Mouse (Mus musculus): ENCODE measurements at regions not wholly inside any gene's neighbourhood (a gene's known extent, or its start where the extent isn't known, plus 50 kb on each side); places are given as distances from the start of the nearest gene placed in this dataset.

- H3K9ac ChIP-seq (ENCODE audit: low read depth, poor library complexity, severe bottlenecking), result no peak overlapping the region
- H3K27me3 ChIP-seq (ENCODE audit: control insufficient read depth, insufficient read depth, low read length, poor library complexity, severe bottlenecking), result no peaks in the 10 kb centered on the region
- no peaks in the 10 kb centered on the region for H3K9me3 ChIP-seq (replicated peaks; ENCODE audit: control insufficient read depth, insufficient read depth, low read length, poor library complexity, severe bottlenecking)
- H3K4me3 ChIP-seq (ENCODE audit: low read depth, low read length), result no peak overlapping the region
- H3K27ac ChIP-seq (ENCODE audit: insufficient read depth, low read length), result no peak overlapping the region
- no peaks in the 10 kb centered on the region for H3K36me3 ChIP-seq (ENCODE audit: control insufficient read depth, insufficient read depth, low read length, poor library complexity, severe bottlenecking)
- no peak for TF ChIP-seq POLR2A (IDR thresholded peaks at IDR 0.05; ENCODE audit: insufficient read depth, low read length)
- no peak for TF ChIP-seq CTCF (IDR thresholded peaks at IDR 0.05; ENCODE audit: low read depth, low read length)
- TF ChIP-seq EP300 (IDR thresholded peaks at IDR 0.05; ENCODE audit: insufficient read depth, low read depth, low read length), result no peak
- no peaks in the 10 kb centered on the region for H3K4me1 ChIP-seq (ENCODE audit: control insufficient read depth, insufficient read depth, low read length)
Measured at GRCm38 (mm10) chr14:105380101-105380500, 121.7 kb downstream of the Ndfip2 start.

- no peaks in the 10 kb centered on the region for H3K27me3 ChIP-seq (ENCODE audit: control insufficient read depth, insufficient read depth, low read length, poor library complexity, severe bottlenecking)
- no peak overlapping the region for H3K9ac ChIP-seq (ENCODE audit: low read depth, poor library complexity, severe bottlenecking)
- no peaks in the 10 kb centered on the region for H3K36me3 ChIP-seq (ENCODE audit: control insufficient read depth, insufficient read depth, low read length, poor library complexity, severe bottlenecking)
- TF ChIP-seq EP300 (IDR thresholded peaks at IDR 0.05; ENCODE audit: insufficient read depth, low read depth, low read length) (no peak), CTCF (IDR thresholded peaks at IDR 0.05; ENCODE audit: low read depth, low read length) (no peak), POLR2A (IDR thresholded peaks at IDR 0.05; ENCODE audit: insufficient read depth, low read length) (no peak)
- no peaks in the 10 kb centered on the region for H3K4me1 ChIP-seq (ENCODE audit: control insufficient read depth, insufficient read depth, low read length)
- no peak overlapping the region for H3K4me3 ChIP-seq (ENCODE audit: low read depth, low read length)
- H3K9me3 ChIP-seq (replicated peaks; ENCODE audit: control insufficient read depth, insufficient read depth, low read length, poor library complexity, severe bottlenecking), result no peaks in the 10 kb centered on the region
- H3K27ac ChIP-seq (ENCODE audit: insufficient read depth, low read length), result no peak overlapping the region
Measured at GRCm38 (mm10) chr14:105377770-105378169, 119.4 kb downstream of the Ndfip2 start.

DNA sequence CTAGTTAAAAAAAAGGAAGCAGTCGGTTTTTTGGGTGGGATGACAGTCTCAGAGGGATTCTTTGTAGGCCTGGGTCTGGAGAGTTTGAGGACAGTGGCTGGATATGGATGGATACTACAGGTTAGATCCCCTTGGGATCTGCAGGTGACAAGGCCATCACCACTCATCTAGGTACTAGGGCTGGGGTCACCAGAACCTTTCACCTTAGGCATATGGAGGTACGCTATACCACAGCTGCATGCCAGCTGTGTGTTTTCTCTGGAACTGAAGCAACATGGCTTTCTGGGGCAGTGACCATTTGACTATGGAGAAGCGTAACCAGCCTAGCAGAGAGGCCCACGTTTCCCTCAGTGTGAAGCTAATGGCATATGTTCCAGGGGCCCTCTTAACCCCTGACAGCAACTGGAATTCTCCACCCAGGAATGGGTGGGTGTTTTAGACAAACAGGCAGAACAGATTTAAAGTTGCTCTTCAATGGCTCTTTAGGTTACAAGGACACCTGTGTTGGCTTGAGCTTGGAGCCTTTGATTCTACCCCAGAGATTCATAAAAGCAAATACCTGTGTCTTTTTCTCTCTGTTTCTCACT lies 118.8 kb downstream of the Ndfip2 start:
- H3K27me3 ChIP-seq (ENCODE audit: control insufficient read depth, insufficient read depth, low read length, poor library complexity, severe bottlenecking), result no peaks in the 10 kb centered on the region
- no peak overlapping the region for H3K9ac ChIP-seq (ENCODE audit: low read depth, poor library complexity, severe bottlenecking)
- no peak overlapping the region for H3K4me3 ChIP-seq (ENCODE audit: low read depth, low read length)
- TF ChIP-seq POLR2A (IDR thresholded peaks at IDR 0.05; ENCODE audit: insufficient read depth, low read length), result no peak
- no peaks in the 10 kb centered on the region for H3K9me3 ChIP-seq (replicated peaks; ENCODE audit: control insufficient read depth, insufficient read depth, low read length, poor library complexity, severe bottlenecking)
- no peaks in the 10 kb centered on the region for H3K36me3 ChIP-seq (ENCODE audit: control insufficient read depth, insufficient read depth, low read length, poor library complexity, severe bottlenecking)
- H3K27ac ChIP-seq (ENCODE audit: insufficient read depth, low read length), result no peak overlapping the region
- no peaks in the 10 kb centered on the region for H3K4me1 ChIP-seq (ENCODE audit: control insufficient read depth, insufficient read depth, low read length)

- TF ChIP-seq POLR2A (IDR thresholded peaks at IDR 0.05; ENCODE audit: insufficient read depth, low read length) (no peak), CTCF (IDR thresholded peaks at IDR 0.05; ENCODE audit: low read depth, low read length) (no peak)
- H3K27me3 ChIP-seq (ENCODE audit: control insufficient read depth, insufficient read depth, low read length, poor library complexity, severe bottlenecking), result no peaks in the 10 kb centered on the region
Measured at GRCm38 (mm10) chr14:105369637-105370435, 111.5 kb downstream of the Ndfip2 start.

GRCm38 (mm10) chr14:105360530-105360929 lies 102.2 kb downstream of the Ndfip2 start:
- Histone ChIP-seq H3K36me3 (ENCODE audit: control insufficient read depth, insufficient read depth, low read length, poor library complexity, severe bottlenecking) (no peaks in the 10 kb centered on the region), H3K27ac (ENCODE audit: insufficient read depth, low read length) (no peak overlapping the region), H3K4me3 (ENCODE audit: low read depth, low read length) (no peak overlapping the region), H3K4me1 (ENCODE audit: control insufficient read depth, insufficient read depth, low read length) (no peaks in the 10 kb centered on the region), H3K9ac (ENCODE audit: low read depth, poor library complexity, severe bottlenecking) (no peak overlapping the region), H3K9me3 (replicated peaks; ENCODE audit: control insufficient read depth, insufficient read depth, low read length, poor library complexity, severe bottlenecking) (no peaks in the 10 kb centered on the region), H3K27me3 (ENCODE audit: control insufficient read depth, insufficient read depth, low read length, poor library complexity, severe bottlenecking) (no peaks in the 10 kb centered on the region)
- no peak for TF ChIP-seq CTCF (IDR thresholded peaks at IDR 0.05; ENCODE audit: low read depth, low read length)
- no peak for TF ChIP-seq POLR2A (IDR thresholded peaks at IDR 0.05; ENCODE audit: insufficient read depth, low read length)
- TF ChIP-seq EP300 (IDR thresholded peaks at IDR 0.05; ENCODE audit: insufficient read depth, low read depth, low read length), result no peak

More at GRCm38 (mm10) chr14:105369637-105370435, 111.5 kb downstream of the Ndfip2 start:
- Histone ChIP-seq H3K4me3 (ENCODE audit: low read depth, low read length) (no peak overlapping the region), H3K9ac (ENCODE audit: low read depth, poor library complexity, severe bottlenecking) (no peak overlapping the region), H3K27ac (ENCODE audit: insufficient read depth, low read length) (no peak overlapping the region), H3K4me1 (ENCODE audit: control insufficient read depth, insufficient read depth, low read length) (no peaks in the 10 kb centered on the region), H3K36me3 (ENCODE audit: control insufficient read depth, insufficient read depth, low read length, poor library complexity, severe bottlenecking) (no peaks in the 10 kb centered on the region), H3K9me3 (replicated peaks; ENCODE audit: control insufficient read depth, insufficient read depth, low read length, poor library complexity, severe bottlenecking) (no peaks in the 10 kb centered on the region)

- Histone ChIP-seq H3K27ac (ENCODE audit: insufficient read depth, low read length) (no peak overlapping the region), H3K27me3 (ENCODE audit: control insufficient read depth, insufficient read depth, low read length, poor library complexity, severe bottlenecking) (no peaks in the 10 kb centered on the region), H3K9me3 (replicated peaks; ENCODE audit: control insufficient read depth, insufficient read depth, low read length, poor library complexity, severe bottlenecking) (no peaks in the 10 kb centered on the region), H3K36me3 (ENCODE audit: control insufficient read depth, insufficient read depth, low read length, poor library complexity, severe bottlenecking) (no peaks in the 10 kb centered on the region), H3K4me1 (ENCODE audit: control insufficient read depth, insufficient read depth, low read length) (no peaks in the 10 kb centered on the region), H3K4me3 (ENCODE audit: low read depth, low read length) (no peak overlapping the region), H3K9ac (ENCODE audit: low read depth, poor library complexity, severe bottlenecking) (no peak overlapping the region)
- TF ChIP-seq POLR2A (IDR thresholded peaks at IDR 0.05; ENCODE audit: insufficient read depth, low read length), result no peak
- TF ChIP-seq EP300 (IDR thresholded peaks at IDR 0.05; ENCODE audit: insufficient read depth, low read depth, low read length), result no peak
- no peak for TF ChIP-seq CTCF (IDR thresholded peaks at IDR 0.05; ENCODE audit: low read depth, low read length)
Measured at GRCm38 (mm10) chr14:105359829-105360228, 101.5 kb downstream of the Ndfip2 start.
